Mouse (Mus musculus) C2C12 (cell line): ENCODE results near the gene Rwdd2a. TPM values are rescaled to one million over a fixed set of nuclear protein-coding genes. Genes with fewer than 3 reads are reported as not detected.

Experiments
- H3K27me3 ChIP-seq: one replicate; pipeline ENCODE4 v1.6.1; 2011; ENCODE audit not compliant: control insufficient read depth, insufficient read depth, insufficient read length
- H3K36me3 ChIP-seq: one replicate; pipeline ENCODE4 v1.6.1; 2011; ENCODE audit not compliant: control insufficient read depth, insufficient read depth
- H3K4me3 ChIP-seq: one replicate; pipeline ENCODE4 v1.5.1; 2011; ENCODE audit warnings: mild to moderate bottlenecking, control low read depth; ENCODE audit not compliant: poor library complexity, insufficient read depth, severe bottlenecking
- H3K79me2 ChIP-seq: one replicate; pipeline ENCODE4 v1.6.1; 2011; ENCODE audit not compliant: control insufficient read depth, insufficient read depth
- H3K79me3 ChIP-seq: one replicate; pipeline ENCODE4 v1.6.1; 2011; ENCODE audit warnings: low read depth, control low read depth
- H3ac ChIP-seq: one replicate; pipeline ENCODE3; 2011; ENCODE audit warnings: low read depth; ENCODE audit not compliant: control insufficient read depth, insufficient read length
- CEBPB ChIP-seq: IDR thresholded peaks from one replicate; pipeline ENCODE4 v1.6.1; 2011; ENCODE audit warnings: low read depth, mild to moderate bottlenecking, control low read depth, moderate library complexity
- CTCF ChIP-seq: IDR thresholded peaks from one replicate; pipeline ENCODE4 v1.5.1; 2011; ENCODE audit not compliant: control insufficient read depth, insufficient read depth, insufficient read length
- FOSL1 ChIP-seq: IDR thresholded peaks from one replicate; pipeline ENCODE4 v1.8.0; 2011; ENCODE audit warnings: mild to moderate bottlenecking, low read length; ENCODE audit not compliant: poor library complexity, insufficient read depth, severe bottlenecking
- MAX ChIP-seq: IDR thresholded peaks from one replicate; pipeline ENCODE4 v1.6.1; 2011; ENCODE audit warnings: mild to moderate bottlenecking, control low read depth
- MYOD1 ChIP-seq: IDR thresholded peaks from one replicate; pipeline ENCODE4 v1.6.1; 2011; ENCODE audit warnings: low read depth; ENCODE audit not compliant: control insufficient read depth, insufficient read length
- MYOG ChIP-seq: IDR thresholded peaks from one replicate; pipeline ENCODE4 v1.6.1; 2011; ENCODE audit not compliant: control insufficient read depth, insufficient read length; ENCODE audit errors: extremely low read depth
- USF1 ChIP-seq: IDR thresholded peaks from one replicate; pipeline ENCODE4 v1.6.1; 2011; ENCODE audit warnings: low read depth, mild to moderate bottlenecking, control low read depth, moderate library complexity
- polyA plus RNA-seq: library from polyadenylated mRNA; unstranded; fragments of >200 nt; fragmentation: generic; extraction: Trizol; gene quantifications from one replicate; pipeline ENCODE4 v1.2.1, GENCODE M21; 2012; ENCODE audit warnings: missing spikeins

The Rwdd2a gene
- polyA plus RNA-seq, 1 experiment, result 0.80 TPM

DNA sequence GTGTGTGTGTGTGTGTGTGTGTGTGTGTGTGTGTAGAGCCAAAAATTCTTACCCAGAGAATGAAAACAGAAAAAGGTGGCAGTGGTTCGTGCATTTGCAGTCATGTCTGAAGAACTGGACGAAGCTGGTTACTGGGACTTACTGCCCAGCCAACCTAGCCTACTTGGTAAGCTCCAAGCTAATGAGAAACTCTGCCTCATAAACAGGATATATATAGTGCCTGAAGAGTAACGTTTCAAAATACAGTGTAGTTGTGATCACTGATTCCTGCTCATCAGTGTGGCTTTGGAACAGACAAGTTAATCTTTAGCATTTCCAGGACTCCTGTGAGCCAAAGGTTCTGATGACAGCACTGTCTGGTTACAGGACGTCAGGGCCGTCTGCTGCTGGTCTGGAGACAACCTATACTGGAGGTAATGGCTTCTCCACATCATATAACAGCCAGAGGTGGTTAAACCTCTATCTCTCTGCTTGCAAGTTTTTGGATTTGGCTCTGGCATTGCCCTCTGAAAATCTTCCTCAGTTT, 22.1 kb upstream of the Rwdd2a start:
- H3K79me2 ChIP-seq, result no peaks in the 10 kb centered on the region
- no peak overlapping the region for H3K4me3 ChIP-seq
- TF ChIP-seq MYOG (no peak), MAX (no peak), FOSL1 (no peak), MYOD1 (no peak)
- H3ac ChIP-seq, result no peak overlapping the region
- H3K79me3 ChIP-seq, result no peaks in the 10 kb centered on the region
- peaks cover 62% of the 10 kb centered on the region for H3K36me3 ChIP-seq
- H3K27me3 ChIP-seq, result no peaks in the 10 kb centered on the region

DNA sequence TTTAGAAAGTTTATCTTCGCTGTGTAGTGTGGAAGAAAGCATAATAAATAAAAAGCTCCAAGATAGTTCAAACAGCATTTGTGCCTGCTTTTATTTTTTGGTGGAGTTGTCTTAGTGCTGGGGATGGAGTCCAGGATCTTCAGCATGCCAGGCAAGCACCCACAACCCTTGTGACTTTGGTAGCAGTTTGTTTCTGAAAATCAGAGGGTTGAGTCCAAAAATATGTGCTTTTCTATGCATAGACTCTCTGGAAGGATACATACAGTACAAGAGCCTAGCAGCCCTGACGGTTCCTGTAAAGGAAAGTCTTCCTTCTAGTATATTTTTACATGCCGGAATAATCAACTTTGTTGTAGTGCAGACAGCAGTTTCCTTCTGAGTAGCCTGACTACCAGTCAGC, 21.1 kb upstream of the Rwdd2a start:
- H3K79me2 ChIP-seq, result no peaks in the 10 kb centered on the region
- H3K27me3 ChIP-seq, result no peaks in the 10 kb centered on the region
- no peaks in the 10 kb centered on the region for H3K79me3 ChIP-seq
- no peak overlapping the region for H3ac ChIP-seq
- no peak overlapping the region for H3K4me3 ChIP-seq
- TF ChIP-seq FOSL1, result no peak
- TF ChIP-seq CEBPB, result no peak
- no peak for TF ChIP-seq CTCF
- TF ChIP-seq MYOG, result no peak
- TF ChIP-seq MAX, result no peak
- TF ChIP-seq MYOD1, result no peak
- TF ChIP-seq USF1, result no peak
- H3K36me3 ChIP-seq, result peaks cover 63% of the 10 kb centered on the region

DNA sequence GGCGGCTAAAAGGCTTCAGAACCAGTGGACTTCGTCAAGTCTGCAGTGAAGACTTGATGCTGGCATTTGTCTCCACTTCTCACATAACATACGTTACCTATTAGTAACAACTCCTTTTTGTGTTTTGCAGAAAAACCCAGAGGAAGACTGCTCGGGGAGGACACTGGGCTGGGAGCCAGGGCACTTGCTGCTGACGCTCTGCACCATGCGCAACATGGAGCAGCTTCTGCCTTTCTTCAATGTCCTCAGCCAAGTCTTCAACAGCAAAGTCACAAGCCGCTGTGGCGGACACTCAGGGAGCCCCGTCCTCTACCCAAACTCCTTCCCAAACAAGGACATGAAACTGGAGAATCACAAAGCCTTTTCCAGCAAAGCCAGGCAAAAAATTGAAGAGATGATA, 17.9 kb upstream of the Rwdd2a start:
- no peak overlapping the region for H3K4me3 ChIP-seq
- H3K36me3 ChIP-seq, result peaks cover 86% of the 10 kb centered on the region
- TF ChIP-seq MYOG, result no peak
- H3ac ChIP-seq, result no peak overlapping the region
- no peaks in the 10 kb centered on the region for H3K79me3 ChIP-seq
- H3K27me3 ChIP-seq, result no peaks in the 10 kb centered on the region
- no peaks in the 10 kb centered on the region for H3K79me2 ChIP-seq

DNA sequence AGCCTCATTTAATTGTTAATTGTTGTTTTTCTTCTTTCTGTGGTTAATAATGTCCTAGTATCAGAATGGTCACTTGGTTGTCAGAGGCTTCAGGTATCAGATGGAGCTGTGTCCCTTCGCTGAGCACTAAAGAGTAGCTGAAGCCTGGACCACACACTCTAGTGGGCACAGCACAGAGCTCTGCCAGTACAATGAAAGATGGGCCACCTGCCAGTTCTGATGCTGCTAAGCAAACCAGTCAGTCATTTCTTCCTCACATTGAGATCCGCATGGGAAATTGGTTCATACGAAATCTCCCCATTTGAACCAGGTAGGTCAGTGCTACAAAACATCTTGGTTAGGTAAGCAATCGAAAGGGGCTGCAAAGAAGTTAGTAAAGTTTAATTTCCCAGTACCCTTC, 17.1 kb upstream of the Rwdd2a start:
- TF ChIP-seq CTCF (no peak), MYOG (no peak), FOSL1 (no peak), USF1 (no peak), MAX (no peak), CEBPB (no peak), MYOD1 (no peak)
- no peak overlapping the region for H3K4me3 ChIP-seq
- no peaks in the 10 kb centered on the region for H3K79me2 ChIP-seq
- no peaks in the 10 kb centered on the region for H3K27me3 ChIP-seq
- H3K79me3 ChIP-seq, result no peaks in the 10 kb centered on the region
- no peak overlapping the region for H3ac ChIP-seq
- H3K36me3 ChIP-seq, result peaks cover 85% of the 10 kb centered on the region

DNA sequence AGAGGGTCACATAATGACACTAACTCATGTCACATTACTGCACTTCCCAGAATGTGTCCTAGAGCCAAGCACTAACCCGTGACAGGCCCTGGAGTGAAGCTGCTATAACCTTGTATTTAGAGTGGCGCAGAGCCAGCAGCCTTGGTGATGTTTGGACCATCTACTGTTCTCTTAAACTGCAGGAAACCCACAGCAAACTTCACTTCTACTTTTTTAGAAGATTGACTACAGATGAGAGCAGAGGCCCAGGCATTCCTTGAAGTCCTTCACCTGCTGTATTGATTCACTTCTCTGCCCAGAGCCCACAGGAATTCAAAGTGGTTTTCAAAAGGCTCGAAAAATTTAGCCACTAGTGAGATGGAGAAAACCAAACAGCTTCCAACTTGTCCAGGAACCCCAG, 11.2 kb upstream of the Rwdd2a start:
- Histone ChIP-seq H3K36me3 (peaks cover 49% of the 10 kb centered on the region), H3ac (no peak overlapping the region), H3K79me2 (no peaks in the 10 kb centered on the region), H3K79me3 (no peaks in the 10 kb centered on the region), H3K4me3 (no peak overlapping the region), H3K27me3 (no peaks in the 10 kb centered on the region)
- TF ChIP-seq CEBPB, result no peak
- no peak for TF ChIP-seq USF1
- TF ChIP-seq MAX, result no peak
- TF ChIP-seq MYOG, result no peak
- no peak for TF ChIP-seq FOSL1
- TF ChIP-seq MYOD1, result no peak
- TF ChIP-seq CTCF, result no peak

DNA sequence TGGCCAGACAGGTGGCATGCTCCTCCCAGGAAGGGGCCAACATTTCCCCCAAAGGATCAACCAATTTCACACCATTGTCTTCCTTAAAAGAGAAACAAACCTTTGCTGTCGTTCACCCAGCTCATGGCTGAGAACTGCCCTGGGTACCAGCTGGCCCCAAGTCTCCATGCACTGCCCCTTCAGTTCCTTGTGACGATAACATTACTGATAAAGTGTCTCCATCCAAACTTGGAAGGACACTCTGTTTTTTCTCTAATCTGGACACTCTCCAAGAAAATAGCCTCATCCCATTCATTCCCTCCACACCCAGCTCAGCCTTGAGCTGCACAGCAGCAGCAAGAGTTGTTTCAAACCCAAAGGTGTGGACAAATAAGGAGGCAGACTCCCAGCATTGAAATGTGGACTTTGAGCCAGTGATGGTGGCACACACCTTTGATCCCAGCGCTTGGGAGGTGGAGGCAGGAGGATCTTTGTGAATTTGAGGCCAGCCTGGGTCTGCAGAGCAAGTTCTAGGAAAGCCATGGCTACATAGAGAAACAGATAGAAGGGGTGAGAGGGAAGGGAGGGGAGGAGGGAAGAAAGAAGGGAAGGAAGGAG, 2.4 kb upstream of the Rwdd2a start:
- no peaks in the 10 kb centered on the region for H3K27me3 ChIP-seq
- H3ac ChIP-seq, result no peak overlapping the region
- TF ChIP-seq USF1 (no peak), MYOG (no peak), CEBPB (no peak), MYOD1 (no peak), MAX (no peak), CTCF (no peak), FOSL1 (no peak)
- peaks cover 5% of the 10 kb centered on the region for H3K79me3 ChIP-seq
- peaks cover 21% of the 10 kb centered on the region for H3K36me3 ChIP-seq
- no peaks in the 10 kb centered on the region for H3K79me2 ChIP-seq
- H3K4me3 ChIP-seq, result no peak overlapping the region
